In genomic region chr12:109053020-109053806, GRCm38 (mm10) we compare ENCODE assay signal across 8 mouse cellular contexts. TPM values are rescaled to one million over a fixed set of nuclear protein-coding genes. Genes with fewer than 3 reads are reported as not detected.
DNase-seq lines count a peak whose midpoint lies in the region; ATAC-seq and TF ChIP-seq lines count a peak whose summit lies in the region.

No protein-coding gene starts in this region.

- WGBS in embryonic facial prominence, embryonic 11.5 days: under 1% methylated on average over 77 of the region's 105 CpGs
- under 1% methylated on average over 95 of the region's 105 CpGs for WGBS in hindbrain, embryonic 15.5 days
- WGBS in midbrain, postnatal 0 days: 1% methylated on average over 102 of the region's 105 CpGs

- H3K4me1 ChIP-seq in embryonic facial prominence, embryonic 11.5 days (ENCODE audit: control insufficient read depth, insufficient read depth, low read length): peaks cover 10% of the 10 kb centered on the region
- H3K4me1 ChIP-seq in hindbrain, embryonic 15.5 days (replicated peaks): peaks cover 23% of the 10 kb centered on the region
- H3K4me1 ChIP-seq in midbrain, postnatal 0 days (ENCODE audit: insufficient read depth, low read length): no peaks in the 10 kb centered on the region; the same call in 1 of the 2 replicates

- TF ChIP-seq CTCF in midbrain, postnatal 0 days (IDR thresholded peaks at IDR 0.05): no peak

- no peak overlapping the region for H3K27ac ChIP-seq in embryonic facial prominence, embryonic 11.5 days (replicated peaks; ENCODE audit: low read depth, low read length)
- no peak overlapping the region for H3K27ac ChIP-seq in hindbrain, embryonic 15.5 days (replicated peaks)
- H3K27ac ChIP-seq in midbrain, postnatal 0 days (ENCODE audit: low read depth, low read length): no peak overlapping the region

- 0 out of 2 replicates have a peak, but pooled peaks have one; percentile 10 for ATAC-seq in embryonic facial prominence, embryonic 11.5 days (replicated peaks; ENCODE audit: insufficient number of reproducible peaks, low FRiP score, low TSS enrichment, low read depth)
- no peak; the same call in 1 of the 2 replicates for ATAC-seq in hindbrain, embryonic 15.5 days (ENCODE audit: low FRiP score, low read depth)
- no peak for ATAC-seq in midbrain, postnatal 0 days (ENCODE audit: low FRiP score)

- H3K9me3 ChIP-seq in embryonic facial prominence, embryonic 11.5 days (replicated peaks; ENCODE audit: control insufficient read depth, low read length): no peaks in the 10 kb centered on the region
- no peaks in the 10 kb centered on the region for H3K9me3 ChIP-seq in hindbrain, embryonic 15.5 days
- no peaks in the 10 kb centered on the region for H3K9me3 ChIP-seq in midbrain, postnatal 0 days (ENCODE audit: low read length)

- H3K36me3 ChIP-seq in embryonic facial prominence, embryonic 11.5 days (replicated peaks; ENCODE audit: control insufficient read depth, insufficient read depth, low read depth, low read length): no peaks in the 10 kb centered on the region
- no peaks in the 10 kb centered on the region for H3K36me3 ChIP-seq in hindbrain, embryonic 15.5 days
- H3K36me3 ChIP-seq in midbrain, postnatal 0 days (ENCODE audit: insufficient read depth, low read length): no peaks in the 10 kb centered on the region

- peak overlapping the region; percentile 94 for H3K4me2 ChIP-seq in embryonic facial prominence, embryonic 11.5 days (ENCODE audit: low read depth, low read length)
- H3K4me2 ChIP-seq in hindbrain, embryonic 15.5 days: peak overlapping the region; percentile 91
- H3K4me2 ChIP-seq in midbrain, postnatal 0 days (ENCODE audit: low read depth, low read length, poor library complexity, severe bottlenecking): peak overlapping the region; percentile 97

- peak; percentile 42 for DNase-seq in kidney, postnatal 10 days
- no peak for DNase-seq in kidney, adult 9 months
- DNase-seq in embryonic facial prominence, embryonic 11.5 days (ENCODE audit: low spot score): no peak
- no peak for DNase-seq in midbrain, postnatal 0 days (ENCODE audit: low spot score)
- no peak for DNase-seq in layer of hippocampus, adult 9-11 months
- DNase-seq in yolk sac, embryonic 10.5 days (ENCODE audit: low spot score): no peak
- no peak for DNase-seq in right cerebral cortex, postnatal 25 days

- H3K4me3 ChIP-seq in embryonic facial prominence, embryonic 11.5 days (ENCODE audit: low read depth, low read length): peak overlapping the region; percentile 52
- peak overlapping the region; percentile 48 for H3K4me3 ChIP-seq in hindbrain, embryonic 15.5 days
- peak overlapping the region; percentile 53 for H3K4me3 ChIP-seq in midbrain, postnatal 0 days (ENCODE audit: low read depth, low read length)

- peaks cover 53% of the 10 kb centered on the region for H3K27me3 ChIP-seq in embryonic facial prominence, embryonic 11.5 days (ENCODE audit: control insufficient read depth, insufficient read depth, low read length)
- H3K27me3 ChIP-seq in hindbrain, embryonic 15.5 days: peaks cover 54% of the 10 kb centered on the region
- H3K27me3 ChIP-seq in midbrain, postnatal 0 days (ENCODE audit: insufficient read depth, low read length): peaks cover 51% of the 10 kb centered on the region

- peak overlapping the region; percentile 47 for H3K9ac ChIP-seq in embryonic facial prominence, embryonic 11.5 days (replicated peaks; ENCODE audit: low read length)
- H3K9ac ChIP-seq in hindbrain, embryonic 15.5 days: peak overlapping the region; percentile 50
- H3K9ac ChIP-seq in midbrain, postnatal 0 days (replicated peaks; ENCODE audit: low read length, poor library complexity, severe bottlenecking): peak overlapping the region; percentile 54

RNA-seq across cellular contexts. Expression of gene Begain, which starts 14.8 kb away (rescaled TPM):
- polyA plus RNA-seq in embryonic facial prominence, embryonic 11.5 days (2014; fragmentation: Nextera tagmentation; extraction: Ambion mirVana): 4.9 and 5.3 TPM in 2 replicates
- polyA plus RNA-seq in hindbrain, embryonic 15.5 days (2015; fragmentation: Nextera tagmentation; extraction: Ambion mirVana): 31.0 and 37.3 TPM in 2 replicates
- 78.2 and 84.2 TPM in 2 replicates for total RNA-seq in midbrain, postnatal 0 days (2014; rRNA removed)
- 28.4 and 31.8 TPM in 2 replicates for polyA plus RNA-seq in midbrain, postnatal 0 days (2015; fragmentation: Nextera tagmentation; extraction: Ambion mirVana)
